Mouse (Mus musculus) heart, postnatal 0 days (tissue): ENCODE measurements at regions not wholly inside any gene's neighbourhood (a gene's known extent, or its start where the extent isn't known, plus 50 kb on each side); places are given as distances from the start of the nearest gene placed in this dataset.

Experiments
- ATAC-seq: fragments of 200-750 bp; cut with Nextera tagmentation; 2 replicates; pipeline ENCODE4 v1.8.0; 2017; ENCODE audit warnings: low read depth, moderate number of reproducible peaks, moderate library complexity; ENCODE audit not compliant: insufficient read depth
- DNase-seq: peaks from one replicate; pipeline ENCODE4 v3.0.0-alpha.2; 2016; ENCODE audit warnings: low spot score
- H3K27ac ChIP-seq: fragments of 300-500 bp; sonication (generic); 2 replicates; pipeline ENCODE4 v1.5.1; 2014; ENCODE audit warnings: low read depth, mild to moderate bottlenecking
- H3K27me3 ChIP-seq: fragments of 300-500 bp; sonication (generic); 2 replicates; pipeline ENCODE4 v1.6.1; 2014; ENCODE audit warnings: low read length, mixed read lengths; ENCODE audit not compliant: control insufficient read depth, insufficient read depth
- H3K36me3 ChIP-seq: fragments of 300-500 bp; sonication (generic); replicated peaks from 2 replicates; pipeline ENCODE4 v1.6.1; 2014; ENCODE audit warnings: low read length, mixed read lengths; ENCODE audit not compliant: control insufficient read depth, insufficient read depth
- H3K4me1 ChIP-seq: fragments of 300-500 bp; sonication (generic); 2 replicates; pipeline ENCODE4 v1.6.1; 2014; ENCODE audit warnings: antibody characterized with exemption; ENCODE audit not compliant: control insufficient read depth, insufficient read depth
- H3K4me2 ChIP-seq: fragments of 300-500 bp; sonication (generic); 2 replicates; pipeline ENCODE4 v1.6.1; 2014; ENCODE audit warnings: low read depth, mild to moderate bottlenecking, low read length, moderate library complexity
- H3K4me3 ChIP-seq: fragments of 300-500 bp; sonication (generic); 2 replicates; pipeline ENCODE4 v1.5.1; 2014; ENCODE audit warnings: low read depth, low read length
- H3K9ac ChIP-seq: fragments of 300-500 bp; sonication (generic); replicated peaks from 2 replicates; pipeline ENCODE4 v1.6.1; 2014; ENCODE audit warnings: low read depth, low read length, mixed read lengths
- H3K9me3 ChIP-seq: fragments of 300-500 bp; sonication (generic); replicated peaks from 2 replicates; pipeline ENCODE4 v1.6.1; 2016; ENCODE audit warnings: low read length; ENCODE audit not compliant: control insufficient read depth
- CTCF ChIP-seq: IDR thresholded peaks from 2 replicates; pipeline ENCODE4 v1.5.1; 2016; ENCODE audit warnings: antibody characterized with exemption, control low read depth, low read depth
- EP300 ChIP-seq: IDR thresholded peaks from 2 replicates; pipeline ENCODE4 v1.6.1; 2016; ENCODE audit warnings: antibody characterized with exemption, low read depth
- WGBS: fragments of 180-500 bp; shearing (Covaris S2); extraction: QIAGEN DNeasy Blood & Tissue Kit; methylation state at CpG from one replicate; pipeline ENCODE4 v1.1.7; 2014; 5-methylcytosine and 5-hydroxymethylcytosine counted together

GRCm38 (mm10) chr14:37315239-37315895 lies 180.3 kb upstream of the Ghitm start:
- 70% methylated on average over 7 of the region's 7 CpGs for WGBS
- Histone ChIP-seq H3K4me2 (no peak overlapping the region), H3K4me3 (no peak overlapping the region)

GRCm38 (mm10) chr14:37313906-37314305 lies 178.8 kb upstream of the Ghitm start:
- Histone ChIP-seq H3K27ac (no peak overlapping the region), H3K36me3 (no peaks in the 10 kb centered on the region), H3K4me1 (no peaks in the 10 kb centered on the region), H3K9ac (no peak overlapping the region), H3K9me3 (no peaks in the 10 kb centered on the region), H3K4me2 (no peak overlapping the region), H3K4me3 (no peak overlapping the region), H3K27me3 (no peaks in the 10 kb centered on the region)
- DNase-seq = no peak
- ATAC-seq = no peak
- TF ChIP-seq EP300 (no peak), CTCF (no peak)

More at GRCm38 (mm10) chr14:37315239-37315895, 180.3 kb upstream of the Ghitm start:
- DNase-seq (no peak), ATAC-seq (no peak)
- TF ChIP-seq CTCF (no peak), EP300 (no peak)
- Histone ChIP-seq H3K27ac (no peak overlapping the region), H3K4me1 (no peaks in the 10 kb centered on the region), H3K36me3 (no peaks in the 10 kb centered on the region), H3K9ac (no peak overlapping the region), H3K27me3 (no peaks in the 10 kb centered on the region), H3K9me3 (no peaks in the 10 kb centered on the region)

- 68% methylated on average over 3 of the region's 3 CpGs for WGBS
- ATAC-seq = no peak
- no peaks in the 10 kb centered on the region for H3K27me3 ChIP-seq
Measured at GRCm38 (mm10) chr14:37312887-37313286, 177.8 kb upstream of the Ghitm start.

GRCm38 (mm10) chr14:37306622-37307274 lies 171.7 kb upstream of the Ghitm start:
- DNase-seq = no peak
- H3K9ac ChIP-seq = no peak overlapping the region
- TF ChIP-seq EP300 (no peak), CTCF (no peak)
- ATAC-seq = no peak
- 21% methylated on average over 2 of the region's 2 CpGs for WGBS
- H3K4me1 ChIP-seq = no peaks in the 10 kb centered on the region
- no peak overlapping the region for H3K27ac ChIP-seq
- H3K4me2 ChIP-seq = no peak overlapping the region
- 0 out of 2 replicates have a peak, but pooled peaks cover 4% of the 10 kb centered on the region for H3K9me3 ChIP-seq
- H3K4me3 ChIP-seq = no peak overlapping the region
- H3K36me3 ChIP-seq = no peaks in the 10 kb centered on the region
- no peaks in the 10 kb centered on the region for H3K27me3 ChIP-seq

More at GRCm38 (mm10) chr14:37312887-37313286, 177.8 kb upstream of the Ghitm start:
- Histone ChIP-seq H3K36me3 (no peaks in the 10 kb centered on the region), H3K27ac (no peak overlapping the region), H3K9ac (no peak overlapping the region), H3K4me3 (no peak overlapping the region), H3K9me3 (no peaks in the 10 kb centered on the region), H3K4me2 (no peak overlapping the region), H3K4me1 (no peaks in the 10 kb centered on the region)
- TF ChIP-seq CTCF (no peak), EP300 (no peak)
- DNase-seq = no peak

- no peaks in the 10 kb centered on the region for H3K4me1 ChIP-seq
- no peak overlapping the region for H3K27ac ChIP-seq
- H3K4me3 ChIP-seq = no peak overlapping the region
- H3K36me3 ChIP-seq = no peaks in the 10 kb centered on the region
- no peaks in the 10 kb centered on the region for H3K9me3 ChIP-seq
- no peaks in the 10 kb centered on the region for H3K27me3 ChIP-seq
- ATAC-seq = no peak
- H3K9ac ChIP-seq = no peak overlapping the region
- no peak for TF ChIP-seq EP300
- H3K4me2 ChIP-seq = no peak overlapping the region
- DNase-seq = no peak
Measured at GRCm38 (mm10) chr14:37298631-37299030, 163.6 kb upstream of the Ghitm start.

- H3K36me3 ChIP-seq = no peaks in the 10 kb centered on the region
- no peaks in the 10 kb centered on the region for H3K4me1 ChIP-seq
- H3K27ac ChIP-seq = no peak overlapping the region
- 24% methylated on average over 1 of the region's 1 CpGs for WGBS
- no peak for ATAC-seq
- H3K9me3 ChIP-seq = no peaks in the 10 kb centered on the region
- no peak overlapping the region for H3K9ac ChIP-seq
- H3K4me3 ChIP-seq = no peak overlapping the region
- TF ChIP-seq CTCF = no peak
- TF ChIP-seq EP300 = no peak
- H3K4me2 ChIP-seq = no peak overlapping the region
- H3K27me3 ChIP-seq = no peaks in the 10 kb centered on the region
- DNase-seq = no peak
Measured at GRCm38 (mm10) chr14:37296531-37296930, 161.5 kb upstream of the Ghitm start.
